In the genomic region with DNA sequence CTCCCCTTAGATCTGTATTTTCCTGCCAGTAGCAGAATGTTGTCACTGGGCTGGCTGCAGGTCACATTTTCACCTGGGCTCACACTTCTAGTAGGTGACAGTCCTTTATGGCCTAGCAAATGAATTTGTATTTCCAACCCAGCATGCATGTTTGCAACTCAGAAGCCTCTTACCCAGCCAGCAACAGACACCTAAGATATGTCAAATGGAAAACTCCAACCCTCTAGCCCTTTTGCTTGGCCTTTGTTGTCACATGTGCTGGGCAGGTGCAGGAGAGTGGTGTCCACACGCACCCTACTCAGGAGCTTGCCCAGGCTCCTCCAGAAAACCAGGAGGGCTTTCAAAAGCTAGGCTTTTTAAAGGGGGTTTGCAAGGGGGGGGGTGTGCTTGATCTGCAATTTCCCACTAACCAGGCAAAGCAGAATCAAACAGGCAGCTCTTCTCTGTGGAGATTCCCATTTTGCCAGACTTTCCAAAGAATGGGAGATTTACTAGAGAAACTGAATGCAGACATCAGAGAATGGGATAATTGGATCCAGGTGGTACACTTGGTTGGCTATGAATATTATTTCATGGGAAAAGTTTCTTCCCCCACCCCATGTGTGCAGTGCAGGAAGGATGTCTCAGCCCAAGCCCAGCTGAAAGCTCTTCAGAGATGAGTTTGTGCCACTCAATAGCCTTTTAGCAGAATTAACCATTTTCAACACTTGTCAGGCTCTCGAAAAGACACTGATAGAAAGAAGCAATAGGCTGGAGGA, we compare ENCODE assay signal across 15 mouse cellular contexts.
A peak's percentile ranks its signal among the peaks of the same experiment; 100 is the strongest.
DNase-seq lines count a peak whose midpoint lies in the region; ATAC-seq lines count a peak whose summit lies in the region.
"Had no signal": no experiment of that assay in that cellular context is flagged by ENCODE, and none has a peak within 500 bp of the region (broad histone marks: within the 10 kb centered on the region; RNA-seq: fewer than 3 reads in every experiment).

No protein-coding gene starts in this region.

- H3K27me3 ChIP-seq in forebrain, embryonic 14.5 days (replicated peaks; ENCODE audit: control insufficient read depth, insufficient read depth, low read length) = no peaks in the 10 kb centered on the region
- H3K27me3 ChIP-seq: CH12.LX; embryonic facial prominence, embryonic 15.5 days had no signal

- no peak overlapping the region for H3K9ac ChIP-seq in forebrain, embryonic 14.5 days (ENCODE audit: low read length)
- H3K9ac ChIP-seq: embryonic facial prominence, embryonic 15.5 days; liver, postnatal 0 days had no signal

- H3K36me3 ChIP-seq in forebrain, embryonic 14.5 days (ENCODE audit: control insufficient read depth, insufficient read depth, low read length) = peaks cover 21% of the 10 kb centered on the region
- H3K36me3 ChIP-seq in macrophage (ENCODE audit: inconsistent target) = no peaks in the 10 kb centered on the region
- H3K36me3 ChIP-seq: embryonic facial prominence, embryonic 15.5 days had no signal

- no peak for ATAC-seq in forebrain, embryonic 14.5 days
- ATAC-seq: intestine, embryonic 16.5 days; liver, postnatal 0 days had no signal

- no peaks in the 10 kb centered on the region for H3K79me2 ChIP-seq in macrophage (ENCODE audit: inconsistent target)

- H3K9me3 ChIP-seq in forebrain, embryonic 14.5 days (replicated peaks; ENCODE audit: control insufficient read depth, low read length) = no peaks in the 10 kb centered on the region
- H3K9me3 ChIP-seq: embryonic facial prominence, embryonic 15.5 days had no signal

- no peak overlapping the region for H3K4me3 ChIP-seq in forebrain, embryonic 14.5 days (ENCODE audit: low read depth, low read length)
- no peak overlapping the region for H3K4me3 ChIP-seq in macrophage (ENCODE audit: inconsistent target)
- H3K4me3 ChIP-seq: embryonic facial prominence, embryonic 15.5 days; myocyte had no signal

- DNase-seq in 3T3-L1 (ENCODE audit: low read depth, low spot score) (peak; percentile 50), NIH3T3 (ENCODE audit: low read depth) (peak; percentile 73)
- DNase-seq in forebrain, embryonic 14.5 days (ENCODE audit: low spot score) = no peak
- DNase-seq in adrenal gland, postnatal 14 days = no peak
- DNase-seq in urinary bladder, postnatal 14 days (ENCODE audit: low spot score) = no peak
- DNase-seq in thymus, postnatal 0 days (ENCODE audit: low spot score) = no peak
- DNase-seq: cerebellum, postnatal 10 days; kidney, postnatal 25 days; liver, postnatal 0 days; thymus, adult 18-20 months had no signal

- H3K4me2 ChIP-seq in forebrain, embryonic 14.5 days (ENCODE audit: low read length) = no peak overlapping the region
- H3K4me2 ChIP-seq: embryonic facial prominence, embryonic 15.5 days had no signal

- 58% methylated on average over 2 of the region's 2 CpGs for whole genome bisulfite sequencing in forebrain, embryonic 14.5 days
- WGBS in macrophage (ENCODE audit: missing documents) = 100% methylated on average over 2 of the region's 2 CpGs

- peak overlapping the region; percentile 70; the same call in 1 of the 2 replicates for H3K27ac ChIP-seq in forebrain, embryonic 14.5 days (ENCODE audit: low read depth, low read length)
- peak overlapping the region; percentile 85 for H3K27ac ChIP-seq in macrophage

- H3K4me1 ChIP-seq in forebrain, embryonic 14.5 days (ENCODE audit: control insufficient read depth, insufficient read depth, low read length) = peaks cover 43% of the 10 kb centered on the region

Comparison
In these comparisons a context has a peak if more than half of its experiments do, and no peak if none do; other contexts are left out.
1. DNase-seq: peak in 3T3-L1 (single experiment) and NIH3T3 (single experiment); none in forebrain, embryonic 14.5 days (single experiment), adrenal gland, postnatal 14 days (single experiment), urinary bladder, postnatal 14 days (single experiment) and thymus, postnatal 0 days (single experiment).